Comparison of ENCODE assay signal across 9 mouse cellular contexts in the genomic region with DNA sequence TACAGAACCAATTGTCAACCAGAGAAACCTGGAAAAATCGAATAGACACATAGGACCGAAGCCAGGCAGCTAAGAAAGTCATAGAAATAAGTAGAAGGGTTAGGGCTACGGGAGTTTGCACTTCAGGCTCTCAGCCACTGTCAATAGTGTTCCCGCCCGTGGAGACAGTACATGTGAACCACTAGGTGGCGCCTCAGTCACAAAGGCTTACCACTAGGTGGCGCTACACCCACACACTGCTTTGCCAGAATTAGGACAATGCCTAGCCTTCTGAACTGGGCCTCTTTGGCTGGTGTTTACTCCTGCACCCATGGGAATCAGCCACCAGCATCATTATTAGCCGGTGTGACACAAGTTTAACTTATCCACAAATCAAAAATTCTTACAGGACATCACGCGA. TPM values are rescaled to one million over a fixed set of nuclear protein-coding genes. Genes with fewer than 3 reads are reported as not detected.
DNase-seq lines count a peak whose midpoint lies in the region; ATAC-seq lines count a peak whose summit lies in the region.
"Had no signal": no experiment of that assay in that cellular context is flagged by ENCODE, and none has a peak within 500 bp of the region (broad histone marks: within the 10 kb centered on the region; RNA-seq: fewer than 3 reads in every experiment).

No protein-coding gene starts in this region.

- WGBS in kidney, embryonic 15.5 days, result 33% methylated on average over 10 of the region's 10 CpGs

- no peaks in the 10 kb centered on the region for H3K9me3 ChIP-seq in kidney, embryonic 15.5 days (replicated peaks)
- H3K9me3 ChIP-seq: embryonic facial prominence, embryonic 15.5 days had no signal

- peak; percentile 44 for DNase-seq in 3134 (ENCODE audit: extremely low read depth, insufficient read length, low spot score)
- DNase-seq in WW6 (ENCODE audit: low read depth, low spot score), result peak; percentile 59
- peak; percentile 88 to 90 for DNase-seq in cerebellum, postnatal 25 days
- DNase-seq in gastrocnemius, postnatal 14 days, result peak; percentile 79
- DNase-seq in liver, result peak; percentile 81
- DNase-seq in testis, postnatal 10 days (ENCODE audit: low spot score), result peak; percentile 89

- H3K4me1 ChIP-seq in kidney, embryonic 15.5 days, result no peaks in the 10 kb centered on the region

- H3K4me2 ChIP-seq in kidney, embryonic 15.5 days, result no peak overlapping the region
- H3K4me2 ChIP-seq: embryonic facial prominence, embryonic 15.5 days had no signal

- no peaks in the 10 kb centered on the region for H3K27me3 ChIP-seq in kidney, embryonic 15.5 days
- H3K27me3 ChIP-seq: embryonic facial prominence, embryonic 15.5 days had no signal

- ATAC-seq in kidney, embryonic 15.5 days (replicated peaks; ENCODE audit: low FRiP score), result peak; percentile 53
- peak; percentile 78 for ATAC-seq in neutrophil, adult 5-6 weeks (ENCODE audit: extremely low read depth, insufficient number of reproducible peaks, low FRiP score, poor library complexity, severe bottlenecking)

- no peak overlapping the region for H3K27ac ChIP-seq in kidney, embryonic 15.5 days
- H3K27ac ChIP-seq: embryonic facial prominence, embryonic 15.5 days had no signal

- H3K9ac ChIP-seq in kidney, embryonic 15.5 days, result no peak overlapping the region
- H3K9ac ChIP-seq: embryonic facial prominence, embryonic 15.5 days had no signal

- H3K4me3 ChIP-seq in kidney, embryonic 15.5 days (replicated peaks), result no peak overlapping the region
- H3K4me3 ChIP-seq: embryonic facial prominence, embryonic 15.5 days had no signal

- peaks cover 27% of the 10 kb centered on the region for H3K36me3 ChIP-seq in kidney, embryonic 15.5 days

- intact Hi-C loops in gastrocnemius, postnatal 14 days (cut with DNase I; ENCODE audit: low total_unique reads), result no loop called here

RNA-seq across cellular contexts. Expression of a gene that starts 6.6 kb away (rescaled TPM):
- total RNA-seq in gastrocnemius, postnatal 14 days (2021), result 100 to 1,000 TPM; 259 to 277 TPM
- polyA plus RNA-seq in kidney, embryonic 15.5 days (2015; fragmentation: Nextera tagmentation; extraction: Ambion mirVana), result 47.5 and 50.3 TPM in 2 replicates
- 68.0 and 75.8 TPM in 2 replicates for total RNA-seq in neutrophil, adult 5-6 weeks (2017)

RNA-seq across cellular contexts. Expression of a gene that starts 15.0 kb away (rescaled TPM):
- 10 to 100 TPM; 51.0 to 59.3 TPM for total RNA-seq in gastrocnemius, postnatal 14 days (2021)
- polyA plus RNA-seq in kidney, embryonic 15.5 days (2015; fragmentation: Nextera tagmentation; extraction: Ambion mirVana), result 365 and 386 TPM in 2 replicates
- 32.8 and 33.4 TPM in 2 replicates for total RNA-seq in neutrophil, adult 5-6 weeks (2017)

RNA-seq across cellular contexts. Expression of a gene that starts 48.3 kb away (rescaled TPM):
- total RNA-seq in gastrocnemius, postnatal 14 days (2021), result 1 to 10 TPM in 1 of 2 experiments, under 1 TPM in 1; 0.55 to 1.9 TPM
- polyA plus RNA-seq in kidney, embryonic 15.5 days (2015; fragmentation: Nextera tagmentation; extraction: Ambion mirVana), result 21.3 and 22.0 TPM in 2 replicates
- total RNA-seq in neutrophil, adult 5-6 weeks (2017), result not detected in 2 replicates
